Mouse (Mus musculus): ENCODE data around the gene Sept8.
A peak's percentile ranks its signal among the peaks of the same experiment; 100 is the strongest.

Gene Sept8

GRCm38 (mm10) chr11:53519207-53520121 is at the start of gene Sept8:
TSS of gene Sept8 (plus strand) at chr11:53519257.
- peak; percentile 83 for DNase-seq

- DNase-seq, result peak; percentile 67
Observed at GRCm38 (mm10) chr11:53469294-53469967, 49.6 kb upstream of the Sept8 start.

DNA sequence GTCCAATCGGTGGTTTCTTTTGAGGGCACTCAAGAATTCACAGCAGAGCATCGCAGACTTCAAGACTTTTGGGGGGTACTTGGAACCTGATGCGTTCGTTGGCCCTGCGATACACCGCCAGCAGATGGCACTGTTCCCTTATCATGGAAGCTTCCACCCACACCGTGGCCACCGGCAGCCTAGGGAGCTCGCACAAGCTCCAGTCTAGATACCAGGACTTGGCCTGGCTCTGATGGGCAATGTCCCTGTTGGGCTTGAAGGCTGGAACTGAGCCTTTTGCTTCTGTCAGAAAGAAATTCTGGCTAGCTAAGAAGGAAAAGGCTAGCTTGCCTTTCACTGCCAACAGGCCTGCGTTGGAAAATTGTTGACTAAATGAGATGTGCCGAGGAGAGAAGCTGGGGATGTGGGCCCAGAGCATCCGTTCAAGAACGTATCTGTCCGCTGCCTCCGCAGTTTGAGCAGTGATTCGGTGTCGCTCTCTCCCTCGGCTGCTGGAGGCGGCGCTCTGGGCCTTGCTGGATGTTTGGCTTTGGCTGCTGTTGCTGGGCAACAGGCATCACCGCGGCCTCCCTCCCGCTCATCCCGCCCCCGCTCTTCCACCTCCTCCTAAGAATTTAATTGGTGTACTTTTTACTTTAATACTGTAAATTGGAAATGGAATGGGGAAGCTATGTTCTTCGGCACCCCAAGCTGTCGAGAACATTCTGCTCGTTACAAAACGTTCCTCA is 48.9 kb upstream of the Sept8 start, which contains the start of gene Gm9837:
Gene Gm9837 (minus strand): TSS at position 512 of the 728 bp plus-strand sequence.
- peak; percentile 94 for DNase-seq

- DNase-seq, result no peak
Observed at GRCm38 (mm10) chr11:53472709-53473108, 46.3 kb upstream of the Sept8 start.

DNA sequence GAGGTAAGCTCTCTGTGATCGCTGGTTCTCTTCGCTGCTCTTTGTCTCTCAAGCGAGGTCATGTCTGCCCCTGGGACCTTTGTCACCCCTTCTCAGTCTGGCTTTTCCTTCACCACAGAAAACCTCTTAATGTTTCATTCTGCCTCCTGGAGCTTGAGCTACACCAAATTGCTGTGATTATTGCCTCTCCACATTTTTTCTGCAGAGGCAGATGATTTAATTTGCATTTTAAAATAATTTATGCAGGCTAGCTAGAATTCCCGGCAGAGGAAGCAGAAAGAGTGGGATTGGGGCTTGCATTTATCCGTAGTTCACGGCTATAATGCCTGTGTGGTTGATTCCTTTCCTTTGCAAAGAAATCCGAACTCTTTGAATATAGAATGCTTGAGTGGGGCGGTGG is 43.4 kb upstream of the Sept8 start:
- DNase-seq, result no peak

DNA sequence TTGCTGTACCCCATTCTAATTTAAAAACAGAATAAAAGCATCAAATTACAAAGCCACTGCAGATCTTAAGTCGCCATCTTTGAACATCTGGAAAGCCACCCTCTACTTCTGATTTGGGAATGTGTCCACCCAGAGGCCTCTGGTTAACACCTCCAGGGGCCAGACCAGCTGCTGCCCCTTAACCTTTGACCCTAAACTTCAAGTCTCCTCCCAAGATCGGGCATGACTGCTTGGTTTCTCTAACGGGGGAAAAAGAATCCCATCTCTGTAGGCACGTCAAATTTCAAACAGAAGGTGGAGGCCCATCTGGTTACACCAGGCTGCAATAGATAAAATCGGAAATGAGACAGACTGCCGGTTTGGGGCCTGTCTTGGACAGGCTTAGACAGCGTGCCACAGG is 41.2 kb upstream of the Sept8 start:
- no peak for DNase-seq

- DNase-seq, result peak; percentile 63
Observed at GRCm38 (mm10) chr11:53478383-53479170, 40.5 kb upstream of the Sept8 start.

- DNase-seq, result peak; percentile 67
Observed at GRCm38 (mm10) chr11:53479171-53479782, 39.8 kb upstream of the Sept8 start.

DNA sequence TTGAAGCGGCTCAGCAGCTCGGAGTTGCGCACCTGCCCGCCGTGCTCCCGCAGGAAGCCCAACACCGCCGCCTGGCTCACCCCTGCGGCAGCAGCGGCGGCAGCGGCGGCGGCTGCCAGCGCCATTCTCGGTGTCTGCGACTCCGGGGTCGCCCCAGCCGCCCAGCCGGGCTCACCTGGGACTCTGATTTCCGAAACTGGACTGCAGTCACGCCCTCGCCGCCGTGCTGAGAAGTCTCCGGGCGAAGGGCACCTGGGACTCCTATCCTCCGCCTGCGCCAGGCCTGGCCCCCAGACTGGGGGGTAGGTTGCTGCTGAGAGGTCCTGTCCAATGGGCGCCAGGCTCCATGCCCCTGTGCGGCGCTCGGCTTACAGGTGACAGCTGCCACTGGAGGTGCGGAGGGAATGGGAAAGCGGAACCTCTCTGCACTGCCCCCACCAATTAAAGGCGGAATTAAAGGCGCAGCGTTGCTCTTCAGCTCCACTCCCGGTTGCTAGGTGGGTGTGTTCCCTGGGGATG is 39.2 kb upstream of the Sept8 start, which contains the start of the genes Gm9945 and Sowaha:
Gene Gm9945 (plus strand): TSS at position 384 of the 519 bp plus-strand sequence.
Gene Sowaha (minus strand): TSS at position 492 of the 519 bp plus-strand sequence.
- peak; percentile 70 for DNase-seq

GRCm38 (mm10) chr11:53481088-53481730 is 37.8 kb upstream of the Sept8 start:
- DNase-seq, result no peak

- no peak for DNase-seq
Observed at GRCm38 (mm10) chr11:53483159-53483891, 35.7 kb upstream of the Sept8 start.

DNA sequence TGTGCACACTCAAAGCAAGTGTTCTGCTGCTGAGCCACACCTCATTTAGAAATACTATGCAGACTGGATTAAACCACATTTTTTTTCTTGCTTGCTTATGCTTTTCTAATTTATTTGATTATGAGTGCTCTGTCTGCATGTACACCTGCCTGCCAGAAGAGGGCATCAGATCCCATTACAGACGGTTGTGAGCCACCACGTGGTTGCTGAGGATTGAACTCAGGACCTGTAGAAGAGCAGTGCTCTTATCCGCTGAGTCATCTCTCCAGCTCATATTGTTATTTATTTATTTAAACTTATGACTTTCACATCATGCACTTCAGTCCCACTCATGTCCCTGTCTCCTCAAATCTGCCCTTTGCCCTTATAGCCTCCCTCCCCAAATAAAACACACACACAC is 33.3 kb upstream of the Sept8 start:
- DNase-seq, result no peak

DNA sequence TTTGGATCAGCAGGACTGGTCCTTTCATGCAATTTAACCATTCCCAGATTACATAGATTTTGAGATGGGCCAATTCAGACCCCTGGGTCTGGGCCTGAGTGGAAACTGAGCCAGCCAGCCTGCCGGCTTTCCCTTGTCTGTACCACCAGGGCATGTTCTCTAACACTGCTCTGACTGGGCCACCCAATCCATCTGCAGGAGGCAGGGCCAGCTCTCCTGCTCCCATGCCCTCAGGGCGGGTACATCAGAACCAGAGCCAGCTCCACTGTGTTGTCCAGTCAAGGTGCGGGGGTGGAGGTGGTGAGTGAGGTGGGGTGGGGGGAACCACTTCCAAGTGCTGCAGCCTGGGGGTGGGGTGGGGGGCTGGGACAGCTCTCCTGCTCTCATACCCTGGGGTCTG is 32.7 kb upstream of the Sept8 start:
- DNase-seq, result no peak

DNA sequence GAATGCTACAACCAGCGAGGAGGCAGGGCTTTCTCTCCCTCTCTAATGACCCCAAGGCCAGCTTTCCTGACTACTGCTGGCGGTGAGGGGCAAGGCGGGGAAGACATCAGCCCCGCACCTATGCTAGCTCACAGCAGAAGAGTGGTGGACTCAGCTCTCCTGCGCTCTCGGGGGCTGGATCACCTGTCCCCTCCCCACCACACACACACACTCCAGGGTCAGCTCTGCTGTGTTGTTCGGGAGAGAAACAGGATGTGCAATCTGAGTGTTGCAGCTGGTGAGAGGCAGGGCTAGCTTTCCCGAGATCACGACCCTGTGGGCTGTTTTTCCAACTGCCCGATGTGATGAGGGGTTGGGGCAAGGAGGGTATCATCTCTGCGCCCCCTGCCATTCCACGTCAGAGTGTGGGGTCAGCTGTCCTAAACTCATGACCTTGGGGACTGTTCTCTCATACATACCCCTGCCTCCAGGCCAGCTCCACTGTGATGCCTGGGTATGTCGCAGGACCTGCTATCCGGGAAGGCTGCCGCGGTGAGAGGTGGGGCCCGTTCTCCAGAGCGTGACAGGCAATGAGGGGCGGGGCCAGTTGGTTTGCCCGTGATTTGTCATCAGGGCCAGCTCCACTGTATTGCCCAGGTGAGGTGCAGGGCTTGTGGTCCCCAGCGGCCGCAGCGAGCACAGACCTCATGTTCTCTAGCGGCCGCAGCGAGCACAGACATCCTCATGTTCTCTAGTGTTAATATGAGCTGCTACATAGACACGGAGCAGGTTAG is 32.0 kb upstream of the Sept8 start:
- peak; percentile 57 for DNase-seq

DNA sequence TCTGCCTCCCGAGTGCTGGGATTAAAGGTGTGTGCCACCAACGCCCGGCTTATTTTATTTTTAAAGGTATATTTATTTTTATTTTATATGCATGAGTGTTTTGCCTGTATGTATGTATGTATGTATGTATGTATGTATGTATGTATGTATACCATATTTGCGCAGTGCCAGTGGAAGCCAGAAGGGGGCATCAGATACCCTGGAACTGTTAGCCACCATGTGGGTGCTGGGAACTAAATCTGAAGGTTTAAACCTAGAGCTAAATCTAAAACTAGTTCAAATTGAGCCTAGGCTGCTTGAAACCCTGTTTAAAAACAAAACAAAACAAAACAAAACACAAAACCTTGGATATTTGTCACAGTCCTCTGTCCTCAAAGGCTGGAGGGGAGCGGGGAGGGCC is 30.1 kb upstream of the Sept8 start:
- DNase-seq, result no peak

DNA sequence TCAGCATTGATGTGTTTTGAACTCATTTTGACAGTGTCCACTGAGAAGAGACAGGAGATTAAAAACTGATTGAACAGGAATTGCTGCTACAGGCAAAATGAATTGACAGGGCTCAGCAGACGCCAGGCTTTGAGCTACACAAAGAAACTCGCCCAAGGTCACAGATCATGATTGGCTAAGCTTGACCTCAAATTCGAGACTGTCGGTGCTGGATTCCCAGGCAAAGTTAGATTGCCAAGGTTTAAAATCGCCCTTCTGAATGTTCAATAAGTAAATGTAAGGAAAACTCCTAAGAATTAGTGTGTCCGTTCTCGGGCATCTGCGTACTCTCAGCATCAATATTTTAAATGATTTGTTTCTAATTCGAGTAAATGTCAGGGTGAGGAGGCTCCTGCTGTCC is 29.6 kb upstream of the Sept8 start:
- no peak for DNase-seq

DNA sequence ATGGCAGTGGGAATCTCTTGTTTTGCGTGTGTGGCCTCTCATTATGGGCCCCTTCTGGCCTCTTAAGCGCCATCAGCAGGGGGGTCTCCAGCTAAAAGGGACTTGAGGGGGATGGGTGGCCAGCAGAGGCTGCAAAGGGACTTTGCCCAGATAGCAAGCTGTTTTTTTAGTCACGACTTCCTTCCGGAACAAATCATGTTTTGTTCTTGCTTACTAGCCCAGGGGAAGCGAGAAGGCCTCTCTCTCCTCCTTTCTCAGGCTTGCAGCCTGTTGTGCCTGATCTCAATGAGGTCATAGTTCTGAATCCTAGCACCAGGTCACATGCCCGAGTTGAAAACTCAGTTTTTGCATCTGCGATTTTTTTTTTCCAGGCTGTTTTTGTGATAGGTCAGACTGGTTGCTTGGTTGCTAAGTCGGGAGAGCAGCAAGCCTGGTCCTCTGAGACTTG is 27.1 kb upstream of the Sept8 start:
- peak; percentile 96 for DNase-seq

- DNase-seq, result peak; percentile 77
Observed at GRCm38 (mm10) chr11:53493243-53493955, 25.7 kb upstream of the Sept8 start.

DNA sequence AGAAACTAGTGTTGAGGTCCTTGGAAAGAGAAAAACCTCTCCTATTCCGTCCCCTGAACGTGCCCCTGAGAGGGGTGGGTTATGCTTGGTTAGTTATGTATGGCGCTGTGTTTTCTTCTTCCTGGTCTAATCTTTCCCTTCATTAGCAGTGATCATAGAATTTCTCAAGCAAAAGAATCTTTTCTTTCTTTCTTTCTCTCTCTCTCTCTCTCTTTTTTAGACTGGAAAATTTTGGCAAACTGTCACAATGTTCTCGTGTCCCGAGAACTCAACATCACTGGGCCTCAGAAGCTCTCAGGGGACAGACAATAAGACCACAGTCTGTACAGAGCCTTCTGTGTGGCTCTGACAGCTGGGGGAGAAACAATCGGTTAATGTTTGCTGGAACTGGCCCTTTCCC is 23.6 kb upstream of the Sept8 start:
- peak; percentile 90 for DNase-seq

Data from retina, postnatal 1 day (tissue).